Mouse (Mus musculus): ENCODE measurements around the gene Msantd1. TPM values are rescaled to one million over a fixed set of nuclear protein-coding genes. Genes with fewer than 3 reads are reported as not detected.
"Not testable (repeated sequence)": the region's sequence is repeated elsewhere in the genome, so short reads cannot be mapped to it uniquely, and the experiment has no call there.

Msantd1 gene
- 0.54 and 0.57 TPM in 2 replicates for polyA plus RNA-seq (2015; fragmentation: Nextera tagmentation; extraction: Ambion mirVana)

GRCm38 (mm10) chr5:34907910-34908725, at the start of gene Msantd1:
TSS of gene Msantd1 (plus strand) at chr5:34908012.
- H3K4me1 ChIP-seq: 0 out of 2 replicates have a peak, but pooled peaks cover 8% of the 10 kb centered on the region
- H3K4me2 ChIP-seq: no peak within 1 kb of the TSS
- H3K4me3 ChIP-seq (replicated peaks): no peak within 1 kb of the TSS
- 80% methylated on average over 6 of the region's 6 CpGs for WGBS
- H3K9me3 ChIP-seq: no peaks in the 10 kb centered on the region
- peaks cover 24% of the 10 kb centered on the region for H3K36me3 ChIP-seq
- no peaks in the 10 kb centered on the region for H3K27me3 ChIP-seq (replicated peaks)
- peak within 1 kb of the TSS; percentile 84 for H3K27ac ChIP-seq
- H3K9ac ChIP-seq: no peak within 1 kb of the TSS
- no peak for ATAC-seq (ENCODE audit: insufficient read depth, low FRiP score, low read depth)

GRCm38 (mm10) chr5:34865367-34865766, 42.4 kb upstream of the Msantd1 start:
- Histone ChIP-seq H3K9ac (no peak overlapping the region), H3K4me2 (no peak overlapping the region), H3K27me3 (replicated peaks) (no peaks in the 10 kb centered on the region), H3K4me3 (replicated peaks) (no peak overlapping the region), H3K27ac (no peak overlapping the region), H3K9me3 (no peaks in the 10 kb centered on the region), H3K36me3 (peaks cover 18% of the 10 kb centered on the region; the same call in 1 of the 2 replicates), H3K4me1 (no peaks in the 10 kb centered on the region)
- ATAC-seq (ENCODE audit: insufficient read depth, low FRiP score, low read depth): 0 out of 2 replicates have a peak, but pooled peaks have one; percentile 39
- WGBS: 89% methylated on average over 5 of the region's 5 CpGs

GRCm38 (mm10) chr5:34880307-34880706, 27.5 kb upstream of the Msantd1 start:
- H3K9ac ChIP-seq; H3K4me1 ChIP-seq; H3K9me3 ChIP-seq; H3K4me3 ChIP-seq (replicated peaks); H3K27me3 ChIP-seq (replicated peaks); H3K27ac ChIP-seq; H3K4me2 ChIP-seq; ATAC-seq (ENCODE audit: insufficient read depth, low FRiP score, low read depth): not testable (repeated sequence)
- peaks cover 32% of the 10 kb centered on the region; the same call in 1 of the 2 replicates for H3K36me3 ChIP-seq
- 81% methylated on average over 3 of the region's 3 CpGs for WGBS

GRCm38 (mm10) chr5:34881023-34881422, 26.8 kb upstream of the Msantd1 start:
- H3K27ac ChIP-seq: no peak overlapping the region
- peak; percentile 91 for ATAC-seq (ENCODE audit: insufficient read depth, low FRiP score, low read depth)
- H3K36me3 ChIP-seq: peaks cover 32% of the 10 kb centered on the region; the same call in 1 of the 2 replicates
- H3K9ac ChIP-seq: no peak overlapping the region
- no peaks in the 10 kb centered on the region for H3K27me3 ChIP-seq (replicated peaks)
- H3K4me2 ChIP-seq: no peak overlapping the region
- H3K9me3 ChIP-seq: no peaks in the 10 kb centered on the region
- WGBS: 90% methylated on average over 3 of the region's 3 CpGs
- no peak overlapping the region for H3K4me3 ChIP-seq (replicated peaks)
- H3K4me1 ChIP-seq: no peaks in the 10 kb centered on the region

- Histone ChIP-seq H3K36me3 (peaks cover 18% of the 10 kb centered on the region; the same call in 1 of the 2 replicates), H3K27ac (no peak overlapping the region), H3K4me2 (no peak overlapping the region), H3K4me1 (no peaks in the 10 kb centered on the region), H3K27me3 (replicated peaks) (no peaks in the 10 kb centered on the region), H3K9me3 (no peaks in the 10 kb centered on the region), H3K9ac (no peak overlapping the region), H3K4me3 (replicated peaks) (no peak overlapping the region)
- 84% methylated on average over 3 of the region's 3 CpGs for WGBS
- ATAC-seq (ENCODE audit: insufficient read depth, low FRiP score, low read depth): no peak
Measured at GRCm38 (mm10) chr5:34885250-34885649, 22.6 kb upstream of the Msantd1 start.

GRCm38 (mm10) chr5:34889252-34889651, 18.6 kb upstream of the Msantd1 start:
- H3K4me1 ChIP-seq: no peaks in the 10 kb centered on the region
- H3K9ac ChIP-seq: no peak overlapping the region
- no peaks in the 10 kb centered on the region for H3K9me3 ChIP-seq
- H3K4me2 ChIP-seq: no peak overlapping the region
- H3K36me3 ChIP-seq: peaks cover 26% of the 10 kb centered on the region
- H3K27me3 ChIP-seq (replicated peaks): no peaks in the 10 kb centered on the region
- WGBS: 81% methylated on average over 4 of the region's 4 CpGs
- H3K27ac ChIP-seq: no peak overlapping the region
- H3K4me3 ChIP-seq (replicated peaks): no peak overlapping the region
- no peak for ATAC-seq (ENCODE audit: insufficient read depth, low FRiP score, low read depth)

GRCm38 (mm10) chr5:34896697-34897453, 10.9 kb upstream of the Msantd1 start:
- no peak overlapping the region for H3K4me2 ChIP-seq
- no peaks in the 10 kb centered on the region for H3K27me3 ChIP-seq (replicated peaks)
- no peak overlapping the region for H3K27ac ChIP-seq
- ATAC-seq (ENCODE audit: insufficient read depth, low FRiP score, low read depth): peak; percentile 85; the same call in 1 of the 2 replicates
- H3K4me3 ChIP-seq (replicated peaks): no peak overlapping the region
- H3K9me3 ChIP-seq: no peaks in the 10 kb centered on the region
- no peaks in the 10 kb centered on the region for H3K4me1 ChIP-seq
- H3K9ac ChIP-seq: no peak overlapping the region
- H3K36me3 ChIP-seq: peaks cover 28% of the 10 kb centered on the region
- WGBS: 78% methylated on average over 3 of the region's 3 CpGs

- 93% methylated on average over 6 of the region's 6 CpGs for WGBS
- Histone ChIP-seq H3K36me3 (peaks cover 33% of the 10 kb centered on the region), H3K4me2 (no peak overlapping the region), H3K4me1 (no peaks in the 10 kb centered on the region), H3K9ac (no peak overlapping the region), H3K27ac (no peak overlapping the region), H3K4me3 (replicated peaks) (no peak overlapping the region), H3K9me3 (no peaks in the 10 kb centered on the region), H3K27me3 (replicated peaks) (no peaks in the 10 kb centered on the region)
- ATAC-seq (ENCODE audit: insufficient read depth, low FRiP score, low read depth): no peak
Measured at GRCm38 (mm10) chr5:34899787-34900469, 7.9 kb upstream of the Msantd1 start.

GRCm38 (mm10) chr5:34902371-34902770, 5.4 kb upstream of the Msantd1 start:
- no peak overlapping the region for H3K9ac ChIP-seq
- no peak overlapping the region for H3K4me3 ChIP-seq (replicated peaks)
- no peaks in the 10 kb centered on the region for H3K9me3 ChIP-seq
- no peaks in the 10 kb centered on the region for H3K4me1 ChIP-seq
- no peaks in the 10 kb centered on the region for H3K27me3 ChIP-seq (replicated peaks)
- no peak overlapping the region for H3K4me2 ChIP-seq
- no peak overlapping the region for H3K27ac ChIP-seq
- peaks cover 45% of the 10 kb centered on the region for H3K36me3 ChIP-seq
- no peak for ATAC-seq (ENCODE audit: insufficient read depth, low FRiP score, low read depth)

GRCm38 (mm10) chr5:34902811-34903385, 4.9 kb upstream of the Msantd1 start:
- 77% methylated on average over 5 of the region's 5 CpGs for WGBS
- Histone ChIP-seq H3K4me2 (no peak overlapping the region), H3K27me3 (replicated peaks) (no peaks in the 10 kb centered on the region), H3K9me3 (no peaks in the 10 kb centered on the region), H3K9ac (no peak overlapping the region), H3K36me3 (peaks cover 45% of the 10 kb centered on the region), H3K4me3 (replicated peaks) (no peak overlapping the region), H3K4me1 (no peaks in the 10 kb centered on the region), H3K27ac (no peak overlapping the region; the same call in 1 of the 2 replicates)
- ATAC-seq (ENCODE audit: insufficient read depth, low FRiP score, low read depth): peak; percentile 65; the same call in 1 of the 2 replicates

GRCm38 (mm10) chr5:34904412-34904811, 3.4 kb upstream of the Msantd1 start:
- 0 out of 2 replicates have a peak, but pooled peaks cover 3% of the 10 kb centered on the region for H3K4me1 ChIP-seq
- H3K4me2 ChIP-seq: no peak overlapping the region
- H3K27ac ChIP-seq: no peak overlapping the region
- H3K27me3 ChIP-seq (replicated peaks): no peaks in the 10 kb centered on the region
- no peak for ATAC-seq (ENCODE audit: insufficient read depth, low FRiP score, low read depth)
- no peak overlapping the region for H3K4me3 ChIP-seq (replicated peaks)
- H3K9ac ChIP-seq: no peak overlapping the region
- H3K36me3 ChIP-seq: peaks cover 35% of the 10 kb centered on the region
- H3K9me3 ChIP-seq: no peaks in the 10 kb centered on the region
